Mouse (Mus musculus) C2C12 (cell line): Measurements from ENCODE around the gene Idh2.
A peak's percentile ranks its signal among the peaks of the same experiment; 100 is the strongest.

Source experiments
- CEBPB ChIP-seq: IDR thresholded peaks from one replicate; pipeline ENCODE4 v1.6.1; 2011; ENCODE audit warnings: low read depth, mild to moderate bottlenecking, control low read depth, moderate library complexity
- CTCF ChIP-seq: IDR thresholded peaks from one replicate; pipeline ENCODE4 v1.5.1; 2011; ENCODE audit not compliant: control insufficient read depth, insufficient read depth, insufficient read length
- FOSL1 ChIP-seq: IDR thresholded peaks from one replicate; pipeline ENCODE4 v1.8.0; 2011; ENCODE audit warnings: mild to moderate bottlenecking, low read length; ENCODE audit not compliant: poor library complexity, insufficient read depth, severe bottlenecking
- MAX ChIP-seq: IDR thresholded peaks from one replicate; pipeline ENCODE4 v1.6.1; 2011; ENCODE audit warnings: mild to moderate bottlenecking, control low read depth
- MYOG ChIP-seq: IDR thresholded peaks from one replicate; pipeline ENCODE4 v1.6.1; 2011; ENCODE audit not compliant: control insufficient read depth, insufficient read length; ENCODE audit errors: extremely low read depth
- USF1 ChIP-seq: IDR thresholded peaks from one replicate; pipeline ENCODE4 v1.6.1; 2011; ENCODE audit warnings: low read depth, mild to moderate bottlenecking, control low read depth, moderate library complexity

- TF ChIP-seq CEBPB (no peak), CTCF (peak; percentile 49), MYOG (no peak), USF1 (no peak), FOSL1 (no peak), MAX (no peak)
These were observed 41.6 kb upstream of the Idh2 start for GRCm38 (mm10) chr7:80156711-80157227.
